Mouse (Mus musculus) neural tube, embryonic 15.5 days (tissue): Measurements from ENCODE around the gene Rarres2. TPM values are rescaled to one million over a fixed set of nuclear protein-coding genes. Genes with fewer than 3 reads are reported as not detected.
"Not testable (repeated sequence)": the region's sequence is repeated elsewhere in the genome, so short reads cannot be mapped to it uniquely, and the experiment has no call there.

Experiments
- ATAC-seq: fragments of 200-750 bp; cut with Nextera tagmentation; 2 replicates; pipeline ENCODE4 v1.8.0; 2017; ENCODE audit warnings: mild to moderate bottlenecking, moderate TSS enrichment, moderate library complexity; ENCODE audit not compliant: low FRiP score
- H3K27ac ChIP-seq: fragments of 300-500 bp; sonication (generic); replicated peaks from 2 replicates; pipeline ENCODE4 v1.5.1; 2015; ENCODE audit warnings: mild to moderate bottlenecking, inconsistent platforms
- H3K27me3 ChIP-seq: fragments of 300-500 bp; sonication (generic); replicated peaks from 2 replicates; pipeline ENCODE4 v1.6.1; 2015; ENCODE audit warnings: inconsistent platforms
- H3K36me3 ChIP-seq: fragments of 300-500 bp; sonication (generic); 2 replicates; pipeline ENCODE4 v1.6.1; 2015; ENCODE audit warnings: inconsistent platforms
- H3K4me1 ChIP-seq: fragments of 300-500 bp; sonication (generic); 2 replicates; pipeline ENCODE4 v1.6.1; 2015; ENCODE audit warnings: inconsistent platforms
- H3K4me2 ChIP-seq: fragments of 300-500 bp; sonication (generic); 2 replicates; pipeline ENCODE4 v1.6.1; 2015; ENCODE audit warnings: inconsistent platforms, mild to moderate bottlenecking, moderate library complexity
- H3K4me3 ChIP-seq: fragments of 300-500 bp; sonication (generic); replicated peaks from 2 replicates; pipeline ENCODE4 v1.5.1; 2015; ENCODE audit warnings: mild to moderate bottlenecking, inconsistent platforms
- H3K9ac ChIP-seq: fragments of 300-500 bp; sonication (generic); replicated peaks from 2 replicates; pipeline ENCODE4 v1.6.1; 2015; ENCODE audit warnings: mild to moderate bottlenecking, inconsistent platforms
- H3K9me3 ChIP-seq: fragments of 300-500 bp; sonication (generic); replicated peaks from 2 replicates; pipeline ENCODE4 v1.6.1; 2016; ENCODE audit warnings: inconsistent platforms
- WGBS: fragments of 180-500 bp; shearing (Covaris S2); methylation state at CpG from one replicate; pipeline ENCODE4 v1.1.7; 2015; ENCODE audit warnings: mixed read lengths; 5-methylcytosine and 5-hydroxymethylcytosine counted together
- polyA plus RNA-seq: library from polyadenylated mRNA; unstranded; fragments of >200 nt; fragmentation: Nextera tagmentation; extraction: Ambion mirVana; gene quantifications from 2 replicates; pipeline ENCODE4 v1.2.1, GENCODE M21; 2015

Gene Rarres2
- polyA plus RNA-seq, 1 experiment from 2014 or later, result 11.5 TPM

- Histone ChIP-seq H3K4me1 (peaks cover 32% of the 10 kb centered on the region), H3K9ac (peak overlapping the region; percentile 98; the same call in 1 of the 2 replicates), H3K4me3 (peak overlapping the region; percentile 82), H3K27me3 (no peaks in the 10 kb centered on the region), H3K36me3 (peaks cover 17% of the 10 kb centered on the region), H3K27ac (0 out of 2 replicates have a peak overlapping the region, but pooled peaks have one; percentile 18), H3K9me3 (no peaks in the 10 kb centered on the region), H3K4me2 (peak overlapping the region; percentile 89)
- WGBS, result 73% methylated on average over 5 of the region's 5 CpGs
- ATAC-seq, result no peak
These were observed 33.5 kb downstream of the Rarres2 start for GRCm38 (mm10) chr6:48538841-48539737.

DNA sequence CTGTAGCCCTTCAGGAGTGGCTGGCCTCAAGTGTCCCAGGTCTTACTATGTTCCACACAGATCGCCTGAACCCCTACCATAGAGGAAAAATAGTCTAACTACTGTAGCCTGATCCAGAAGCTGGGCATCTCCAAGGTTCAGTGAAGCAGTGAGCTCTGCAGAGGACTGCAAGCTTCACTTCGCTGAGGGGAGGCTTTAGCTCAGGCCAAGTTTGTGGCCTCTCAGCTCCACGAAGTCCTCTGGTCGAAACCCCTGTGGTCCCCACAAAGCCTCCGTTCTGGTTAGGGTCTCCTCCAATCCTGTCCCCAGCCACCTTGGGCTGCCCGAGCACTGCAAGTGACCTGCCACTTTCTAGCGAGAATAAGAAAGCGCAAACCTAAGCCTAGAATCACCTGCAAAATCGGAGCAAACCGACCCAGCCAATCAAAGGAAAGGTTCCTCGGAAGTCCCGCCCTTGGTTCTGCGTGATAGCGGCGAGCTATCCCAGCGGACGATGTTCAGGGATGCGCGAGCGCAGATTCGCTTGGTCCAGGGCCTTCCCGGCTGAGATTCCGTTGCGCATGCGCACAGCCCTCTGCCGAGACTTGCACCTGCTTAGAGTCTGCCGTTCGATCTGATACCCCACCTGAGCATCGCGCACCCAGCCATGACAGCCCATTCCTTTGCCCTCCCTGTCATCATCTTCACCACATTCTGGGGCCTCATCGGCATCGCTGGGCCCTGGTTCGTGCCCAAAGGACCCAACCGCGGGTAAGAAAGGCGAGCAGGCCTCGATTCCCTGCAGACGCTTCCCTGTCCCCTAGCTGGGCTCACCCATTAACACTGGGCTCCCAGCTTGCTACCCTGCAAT is 35.3 kb downstream of the Rarres2 start, which contains the start of gene Atp6v0e2:
TSS of gene Atp6v0e2 (plus strand) at position 511 of the 850 bp plus-strand sequence.
- Histone ChIP-seq H3K36me3 (peaks cover 19% of the 10 kb centered on the region), H3K4me3 (peak within 1 kb of the TSS; percentile 82), H3K4me1 (peaks cover 32% of the 10 kb centered on the region), H3K9ac (peak within 1 kb of the TSS; percentile 98), H3K9me3 (no peaks in the 10 kb centered on the region), H3K27me3 (no peaks in the 10 kb centered on the region), H3K27ac (peak within 1 kb of the TSS; percentile 87), H3K4me2 (peak within 1 kb of the TSS; percentile 89)
- WGBS, result 3% methylated on average over 38 of the region's 38 CpGs
- peak; percentile 97 for ATAC-seq

DNA sequence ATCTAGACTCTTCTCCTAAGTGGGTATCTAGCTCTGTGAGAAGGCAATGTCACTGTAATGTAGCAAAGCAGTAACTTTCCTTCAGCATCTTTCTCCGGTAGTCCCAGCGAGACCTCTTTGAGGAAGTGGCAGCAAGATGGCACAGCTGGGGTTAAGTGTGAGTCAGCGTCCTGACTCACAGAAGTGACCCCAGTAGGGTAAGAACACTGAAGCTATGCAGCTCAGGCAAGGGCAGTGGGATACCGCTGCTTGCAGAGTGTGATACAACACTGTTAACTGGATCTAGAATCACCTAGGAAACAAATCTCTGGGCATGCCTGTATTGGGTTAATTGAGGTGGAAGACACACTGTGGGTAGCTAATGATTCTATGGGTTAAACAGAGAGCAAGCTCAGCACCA is 36.5 kb downstream of the Rarres2 start:
- no peak overlapping the region for H3K4me2 ChIP-seq
- H3K4me3 ChIP-seq, result no peak overlapping the region
- no peaks in the 10 kb centered on the region for H3K27me3 ChIP-seq
- WGBS, result 77% methylated on average over 4 of the region's 4 CpGs
- H3K4me1 ChIP-seq, result peaks cover 32% of the 10 kb centered on the region
- H3K9me3 ChIP-seq, result no peaks in the 10 kb centered on the region
- no peak for ATAC-seq
- no peak overlapping the region for H3K9ac ChIP-seq
- H3K36me3 ChIP-seq, result peaks cover 24% of the 10 kb centered on the region
- H3K27ac ChIP-seq, result no peak overlapping the region

DNA sequence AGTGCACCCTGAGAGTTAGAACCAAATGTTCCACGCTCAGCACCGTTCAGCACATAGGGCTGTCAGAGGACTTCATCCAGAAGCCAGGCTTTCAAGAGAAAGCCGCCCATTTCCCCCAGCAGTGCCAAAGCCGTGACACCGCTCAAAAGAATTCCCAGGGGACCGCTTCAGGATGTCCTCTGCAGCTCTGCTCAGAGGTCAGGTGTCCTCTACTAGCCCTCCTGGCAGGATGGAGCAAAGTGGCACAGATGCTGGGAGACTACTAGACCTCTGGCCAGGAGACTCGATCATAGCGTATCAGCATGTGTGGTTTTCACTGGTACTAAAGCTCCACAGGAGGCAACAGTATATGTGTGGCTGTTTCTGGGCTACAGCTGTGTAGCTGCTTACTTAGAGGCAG is 37.7 kb downstream of the Rarres2 start:
- WGBS, result 86% methylated on average over 8 of the region's 8 CpGs
- peaks cover 31% of the 10 kb centered on the region for H3K4me1 ChIP-seq
- H3K36me3 ChIP-seq, result peaks cover 16% of the 10 kb centered on the region
- no peaks in the 10 kb centered on the region for H3K27me3 ChIP-seq
- ATAC-seq, result no peak
- no peak overlapping the region for H3K4me3 ChIP-seq
- H3K9ac ChIP-seq, result no peak overlapping the region
- no peak overlapping the region for H3K27ac ChIP-seq
- no peak overlapping the region for H3K4me2 ChIP-seq
- no peaks in the 10 kb centered on the region for H3K9me3 ChIP-seq

DNA sequence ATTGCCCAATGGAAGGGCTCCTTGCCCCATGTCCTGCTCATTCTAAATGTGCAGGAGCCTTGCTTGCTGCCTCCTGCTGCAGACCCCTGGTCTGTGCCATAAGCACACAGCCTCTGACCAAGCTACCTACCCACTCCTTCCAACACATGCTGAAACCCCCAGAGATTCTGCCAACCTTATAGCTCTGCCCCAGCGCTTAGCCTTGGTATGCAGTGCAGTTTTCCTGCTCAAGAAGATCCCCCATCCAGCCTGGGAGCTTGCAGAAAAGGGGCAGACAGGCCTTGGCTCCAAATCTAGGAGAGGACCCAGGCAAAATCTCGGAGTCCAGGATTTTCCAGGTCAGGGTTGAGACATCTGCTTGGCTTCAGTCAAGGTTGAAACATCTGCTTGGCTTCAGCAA is 39.1 kb downstream of the Rarres2 start:
- Histone ChIP-seq H3K4me3 (no peak overlapping the region), H3K9ac (no peak overlapping the region), H3K9me3 (no peaks in the 10 kb centered on the region), H3K4me1 (peaks cover 18% of the 10 kb centered on the region), H3K27me3 (no peaks in the 10 kb centered on the region), H3K4me2 (no peak overlapping the region), H3K27ac (no peak overlapping the region), H3K36me3 (peaks cover 27% of the 10 kb centered on the region)
- WGBS, result 83% methylated on average over 2 of the region's 2 CpGs
- ATAC-seq, result no peak

- no peak for ATAC-seq
These were observed 41.7 kb downstream of the Rarres2 start for GRCm38 (mm10) chr6:48530862-48531261.

GRCm38 (mm10) chr6:48529871-48530440 is 42.6 kb downstream of the Rarres2 start:
- Histone ChIP-seq H3K27me3 (no peaks in the 10 kb centered on the region), H3K9ac (no peak overlapping the region), H3K4me3 (no peak overlapping the region), H3K9me3 (no peaks in the 10 kb centered on the region), H3K27ac (no peak overlapping the region), H3K4me2 (no peak overlapping the region), H3K36me3 (peaks cover 52% of the 10 kb centered on the region), H3K4me1 (no peaks in the 10 kb centered on the region)
- no peak for ATAC-seq
- WGBS, result 89% methylated on average over 16 of the region's 16 CpGs

More at GRCm38 (mm10) chr6:48530862-48531261, 41.7 kb downstream of the Rarres2 start:
- Histone ChIP-seq H3K9me3 (no peaks in the 10 kb centered on the region), H3K4me2 (no peak overlapping the region), H3K9ac (no peak overlapping the region), H3K36me3 (peaks cover 47% of the 10 kb centered on the region), H3K4me3 (no peak overlapping the region), H3K27ac (no peak overlapping the region), H3K4me1 (no peaks in the 10 kb centered on the region), H3K27me3 (no peaks in the 10 kb centered on the region)
- 70% methylated on average over 2 of the region's 2 CpGs for WGBS

DNA sequence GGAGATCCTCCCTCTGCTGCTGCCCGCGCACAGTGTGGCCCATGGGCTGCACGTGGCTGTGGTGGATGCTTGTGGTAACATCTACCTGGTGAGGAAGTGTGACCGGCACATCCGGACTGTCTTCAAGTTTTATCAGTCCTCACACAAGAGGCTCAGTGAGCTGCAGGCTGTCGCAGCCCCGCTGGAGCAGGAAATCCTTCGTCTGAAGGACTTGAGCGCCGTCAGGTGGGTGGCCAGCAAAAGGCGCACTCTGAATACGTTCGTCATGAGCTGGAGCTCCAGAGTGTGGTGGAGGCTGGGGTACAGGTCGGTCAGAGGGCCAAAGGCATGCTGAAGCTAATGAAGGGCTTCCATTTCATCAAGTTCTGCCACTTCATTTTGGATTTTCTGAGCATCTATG is 43.3 kb downstream of the Rarres2 start:
- no peak for ATAC-seq
- peaks cover 52% of the 10 kb centered on the region for H3K36me3 ChIP-seq
- H3K9me3 ChIP-seq, result no peaks in the 10 kb centered on the region
- no peak overlapping the region for H3K9ac ChIP-seq
- H3K4me2 ChIP-seq, result no peak overlapping the region
- H3K4me1 ChIP-seq, result no peaks in the 10 kb centered on the region
- no peaks in the 10 kb centered on the region for H3K27me3 ChIP-seq
- no peak overlapping the region for H3K27ac ChIP-seq
- WGBS, result 85% methylated on average over 14 of the region's 14 CpGs
- no peak overlapping the region for H3K4me3 ChIP-seq

DNA sequence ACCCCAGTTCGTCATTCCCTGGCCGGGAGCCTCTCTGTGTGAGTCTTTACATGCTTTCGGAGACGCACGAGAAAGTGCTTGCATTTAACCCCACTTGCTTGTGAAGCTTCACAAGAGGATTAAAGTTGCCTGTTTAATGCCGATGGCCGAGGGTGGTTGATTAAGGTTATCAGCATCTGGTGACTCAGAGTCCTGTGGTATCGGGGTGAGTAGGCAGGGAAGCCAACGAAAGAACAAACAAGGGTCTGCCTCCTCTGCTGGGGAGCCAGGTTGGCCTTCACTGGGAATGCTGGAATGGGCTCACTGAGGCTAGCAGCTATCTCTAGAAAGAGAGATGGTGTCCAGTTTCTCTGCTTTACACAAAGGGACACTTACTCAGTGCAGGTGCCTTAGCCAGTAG is 44.7 kb downstream of the Rarres2 start:
- no peak overlapping the region for H3K27ac ChIP-seq
- 92% methylated on average over 9 of the region's 9 CpGs for WGBS
- H3K9me3 ChIP-seq, result no peaks in the 10 kb centered on the region
- H3K36me3 ChIP-seq, result peaks cover 52% of the 10 kb centered on the region
- H3K27me3 ChIP-seq, result no peaks in the 10 kb centered on the region
- no peaks in the 10 kb centered on the region for H3K4me1 ChIP-seq
- no peak for ATAC-seq
- no peak overlapping the region for H3K4me2 ChIP-seq
- H3K9ac ChIP-seq, result no peak overlapping the region
- no peak overlapping the region for H3K4me3 ChIP-seq

DNA sequence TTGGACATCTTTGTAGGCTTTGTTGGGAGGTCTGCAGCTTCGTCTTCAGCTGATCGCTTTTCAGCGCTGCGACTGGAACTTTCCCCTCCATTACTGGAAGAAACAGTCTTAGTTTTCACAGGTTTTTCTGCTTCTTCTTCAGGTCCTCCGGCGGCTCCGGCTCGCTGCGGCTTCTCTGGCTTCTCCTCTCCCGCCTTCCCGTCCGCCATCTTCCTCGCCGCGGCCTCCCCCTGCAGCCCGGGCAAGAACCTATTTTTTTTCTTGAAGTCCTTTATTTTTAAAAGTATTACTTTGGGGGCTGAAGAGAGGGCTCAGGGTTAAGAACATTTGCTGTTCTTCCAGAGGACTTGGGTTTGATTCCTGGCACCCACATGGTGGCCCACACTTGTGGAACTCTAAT is 47.7 kb downstream of the Rarres2 start:
- H3K4me3 ChIP-seq, H3K4me2 ChIP-seq, H3K27me3 ChIP-seq, H3K4me1 ChIP-seq, H3K9me3 ChIP-seq, H3K27ac ChIP-seq, H3K9ac ChIP-seq, ATAC-seq: not testable (repeated sequence)
- WGBS, result 97% methylated on average over 16 of the region's 16 CpGs
- peaks cover 38% of the 10 kb centered on the region for H3K36me3 ChIP-seq
